8 mouse cellular contexts compared by ENCODE assay signal in the genomic region with DNA sequence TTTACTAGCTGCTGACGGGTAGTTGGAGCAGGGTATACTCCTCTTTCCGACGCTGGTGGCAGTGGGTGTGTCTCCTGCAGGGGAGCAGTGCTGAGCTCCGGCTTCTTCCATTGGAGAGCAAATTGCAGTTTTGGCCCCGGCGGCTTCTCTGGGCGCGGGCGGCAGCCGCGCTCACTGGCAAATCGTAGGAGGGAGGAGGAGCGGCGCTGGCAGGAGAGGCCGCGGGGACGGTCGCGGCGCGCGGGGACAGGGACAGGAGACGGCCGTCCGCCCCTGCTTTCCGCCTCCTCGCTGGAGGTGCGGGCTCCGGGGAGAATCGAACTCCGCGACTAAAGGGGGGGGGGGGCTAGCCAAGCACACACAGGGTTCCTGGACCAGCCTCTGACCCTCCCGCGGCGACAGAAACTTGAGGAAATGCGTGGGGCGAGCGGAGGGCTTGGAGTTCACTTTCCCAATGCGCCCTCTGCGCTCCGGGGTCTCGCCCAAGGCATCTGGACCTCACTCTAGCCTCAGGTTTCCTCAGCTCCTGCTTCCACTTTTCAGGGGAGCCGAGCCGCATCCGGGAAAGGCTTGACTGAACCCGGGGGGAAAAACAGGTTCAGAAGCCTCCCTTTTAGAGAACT. TPM values are rescaled to one million over a fixed set of nuclear protein-coding genes. Genes with fewer than 3 reads are reported as not detected.
A peak's percentile ranks its signal among the peaks of the same experiment; 100 is the strongest.
DNase-seq lines count a peak whose midpoint lies in the region; ATAC-seq and TF ChIP-seq lines count a peak whose summit lies in the region.

No protein-coding gene starts in this region.

- H3K4me1 ChIP-seq in embryonic fibroblast, embryonic 13.5 days (ENCODE audit: control insufficient read depth, insufficient read depth, low read length): 0 out of 2 replicates have a peak, but pooled peaks cover 5% of the 10 kb centered on the region
- H3K4me1 ChIP-seq in hindbrain, embryonic 13.5 days (replicated peaks): peaks cover 44% of the 10 kb centered on the region

- no peaks in the 10 kb centered on the region for H3K9me3 ChIP-seq in hindbrain, embryonic 13.5 days

- H3K9ac ChIP-seq in hindbrain, embryonic 13.5 days: peak overlapping the region; percentile 56

- DNase-seq in gastrocnemius, adult 2 months: peak; percentile 62
- DNase-seq in gastrocnemius, postnatal 14 days: no peak
- DNase-seq in adrenal gland, postnatal 25 days: peak; percentile 72
- peak; percentile 76 to 80 for DNase-seq in left cerebral cortex, adult 2 months (ENCODE audit: extremely low spot score in 1 of 2, low spot score in 2 of 2)
- DNase-seq in lung, postnatal 4 days: peak; percentile 44 to 45
- DNase-seq in splenic B cell, adult 2 months (ENCODE audit: low read depth, low spot score): peak; percentile 13

- no peaks in the 10 kb centered on the region for H3K36me3 ChIP-seq in hindbrain, embryonic 13.5 days
- no peaks in the 10 kb centered on the region for H3K36me3 ChIP-seq in splenic B cell, adult 2 months (ENCODE audit: control insufficient read depth, insufficient read depth, low read length, poor library complexity, severe bottlenecking)

- TF ChIP-seq CTCF in gastrocnemius, adult 2 months (IDR thresholded peaks at IDR 0.05): no peak
- no peak for TF ChIP-seq CTCF in embryonic fibroblast, embryonic 13.5 days (IDR thresholded peaks at IDR 0.05; ENCODE audit: borderline replicate concordance, insufficient read depth, low read length)
- TF ChIP-seq CTCF in left cerebral cortex, adult 2 months (IDR thresholded peaks at IDR 0.05): no peak

- peaks cover 96% of the 10 kb centered on the region for H3K27me3 ChIP-seq in hindbrain, embryonic 13.5 days
- peaks cover 3% of the 10 kb centered on the region; the same call in 1 of the 2 replicates for H3K27me3 ChIP-seq in splenic B cell, adult 2 months (ENCODE audit: control insufficient read depth, insufficient read depth, low read length, poor library complexity, severe bottlenecking)

- no peak for ATAC-seq in hindbrain, embryonic 13.5 days (ENCODE audit: low FRiP score)

- intact Hi-C loops in gastrocnemius, adult 2 months (cut with DNase I): no loop called here
- intact Hi-C loops in gastrocnemius, postnatal 14 days (cut with DNase I; ENCODE audit: low total_unique reads): no loop called here
- intact Hi-C loops in left cerebral cortex, adult 2 months (cut with DNase I): no loop called here

- no peak overlapping the region for H3K27ac ChIP-seq in gastrocnemius, adult 2 months
- no peak overlapping the region for H3K27ac ChIP-seq in embryonic fibroblast, embryonic 13.5 days (ENCODE audit: insufficient read depth, low read length)
- H3K27ac ChIP-seq in hindbrain, embryonic 13.5 days: no peak overlapping the region
- H3K27ac ChIP-seq in left cerebral cortex, adult 2 months: peak overlapping the region; percentile 86

- H3K4me3 ChIP-seq in gastrocnemius, adult 2 months: peak overlapping the region; percentile 69
- peak overlapping the region; percentile 38 for H3K4me3 ChIP-seq in embryonic fibroblast, embryonic 13.5 days (ENCODE audit: insufficient read depth, low read length)
- peak overlapping the region; percentile 42 for H3K4me3 ChIP-seq in hindbrain, embryonic 13.5 days
- peak overlapping the region; percentile 64 for H3K4me3 ChIP-seq in left cerebral cortex, adult 2 months

- peak overlapping the region; percentile 59 for H3K4me2 ChIP-seq in hindbrain, embryonic 13.5 days

- no peak for TF ChIP-seq POLR2A in embryonic fibroblast, embryonic 13.5 days (IDR thresholded peaks at IDR 0.05; ENCODE audit: low read depth, low read length)

- WGBS in hindbrain, embryonic 13.5 days: under 1% methylated on average over 28 of the region's 46 CpGs

RNA-seq across cellular contexts. Expression of gene Kcnh3, which starts 1.0 kb away (rescaled TPM):
- not detected for total RNA-seq in gastrocnemius, adult 2 months (2021)
- total RNA-seq in gastrocnemius, postnatal 14 days (2021): not detected
- 0.67 and 1.2 TPM in 2 replicates for total RNA-seq in adrenal gland, postnatal 25 days (2021)
- polyA plus RNA-seq in embryonic fibroblast, embryonic 13.5 days (2011; ENCODE audit: insufficient read length, low read depth, missing spikeins): 0.40 TPM in 1 of 2 replicates, not detected in the other
- polyA plus RNA-seq in hindbrain, embryonic 13.5 days (2015; fragmentation: Nextera tagmentation; extraction: Ambion mirVana): 0.52 and 0.91 TPM in 2 replicates
- 100 to 1,000 TPM; 174 to 180 TPM for total RNA-seq in left cerebral cortex, adult 2 months (2021)

RNA-seq across cellular contexts. Expression of gene Mcrs1, which starts 28.1 kb away (rescaled TPM):
- total RNA-seq in gastrocnemius, adult 2 months (2021): 10 to 100 TPM; 25.6 to 33.7 TPM
- total RNA-seq in gastrocnemius, postnatal 14 days (2021): 10 to 100 TPM; 34.4 to 37.2 TPM
- total RNA-seq in adrenal gland, postnatal 25 days (2021): 32.5 and 54.6 TPM in 2 replicates
- polyA plus RNA-seq in embryonic fibroblast, embryonic 13.5 days (2011; ENCODE audit: insufficient read length, low read depth, missing spikeins): 24.7 and 37.2 TPM in 2 replicates
- polyA plus RNA-seq in hindbrain, embryonic 13.5 days (2015; fragmentation: Nextera tagmentation; extraction: Ambion mirVana): 195 and 208 TPM in 2 replicates
- 10 to 100 TPM; 77.3 to 81.0 TPM for total RNA-seq in left cerebral cortex, adult 2 months (2021)

Comparison
In these comparisons a context has a peak if more than half of its experiments do, and no peak if none do; other contexts are left out.
1. RNA of gene Kcnh3, which starts 1.0 kb away (total RNA-seq): 174 to 180 TPM in left cerebral cortex, adult 2 months; 0.67 to 1.2 TPM in adrenal gland, postnatal 25 days, not detected in gastrocnemius, postnatal 14 days and not detected in gastrocnemius, adult 2 months; every median in the first group is over 10 times any median in the second.
2. Peak in every context shown above with its lines, with median percentiles within 50 percentile points of each other: H3K4me3 ChIP-seq.